Mouse (Mus musculus) MEL (cell line): ENCODE results near the gene Nt5c2. TPM values are rescaled to one million over a fixed set of nuclear protein-coding genes. Genes with fewer than 3 reads are reported as not detected.
A peak's percentile ranks its signal among the peaks of the same experiment; 100 is the strongest.

Experiments
- DNase-seq: peaks from one replicate; pipeline ENCODE4 v3.0.0; 2011; ENCODE audit warnings: low read depth, low spot score
- H3K27ac ChIP-seq: 2 replicates; pipeline ENCODE4 v1.5.1; 2012; ENCODE audit warnings: low read depth, mild to moderate bottlenecking, control low read depth, low read length, moderate library complexity; ENCODE audit not compliant: control insufficient read depth
- H3K27me3 ChIP-seq, 2 experiments: fragments of 150-350 bp in 1 of 2; sonication (generic) in 1 of 2; 2 replicates each; pipeline ENCODE4 v1.6.1; 2012; ENCODE audit warnings: low read length in 2 of 2, mild to moderate bottlenecking in 2 of 2, improper control_type of control experiment in 1 of 2, moderate library complexity in 1 of 2; ENCODE audit not compliant: insufficient read depth in 2 of 2, control insufficient read depth in 1 of 2
- H3K36me3 ChIP-seq, 2 experiments: 2 replicates each; pipeline ENCODE4 v1.6.1; 2012 to 2014; ENCODE audit warnings: low read length in 2 of 2, improper control_type of control experiment in 1 of 2, inconsistent platforms in 1 of 2, mild to moderate bottlenecking in 1 of 2; ENCODE audit not compliant: insufficient read depth in 2 of 2, control insufficient read depth in 1 of 2
- H3K4me1 ChIP-seq, 2 experiments: fragments of 150-350 bp in 1 of 2; sonication (generic) in 1 of 2; 2 replicates each; pipeline ENCODE4 v1.6.1; 2012; ENCODE audit warnings: low read length in 2 of 2, improper control_type of control experiment in 1 of 2, mild to moderate bottlenecking in 1 of 2; ENCODE audit not compliant: insufficient read depth in 2 of 2, control insufficient read depth in 1 of 2
- H3K4me3 ChIP-seq, 2 experiments: fragments of 150-350 bp in 1 of 2; sonication (generic) in 1 of 2; 2 replicates each; pipeline ENCODE4 v1.5.1; 2012; ENCODE audit warnings: low read depth in 2 of 2, low read length in 2 of 2, mild to moderate bottlenecking in 2 of 2, moderate library complexity in 2 of 2, control low read depth in 1 of 2, improper control_type of control experiment in 1 of 2; ENCODE audit not compliant: control insufficient read depth in 1 of 2, insufficient read depth in 1 of 2
- H3K79me2 ChIP-seq: 2 replicates; pipeline ENCODE4 v1.6.1; 2012; ENCODE audit warnings: mild to moderate bottlenecking, low read length, moderate library complexity; ENCODE audit not compliant: control insufficient read depth, poor library complexity, insufficient read depth
- H3K9ac ChIP-seq: 2 replicates; pipeline ENCODE4 v1.6.1; 2012; ENCODE audit warnings: low read depth, mild to moderate bottlenecking, control low read depth, low read length, moderate library complexity; ENCODE audit not compliant: control insufficient read depth, poor library complexity, severe bottlenecking
- H3K9me3 ChIP-seq: fragments of 150-350 bp; sonication (generic); replicated peaks from 2 replicates; pipeline ENCODE4 v1.6.1; 2012; ENCODE audit warnings: mild to moderate bottlenecking, low read length, improper control_type of control experiment, moderate library complexity; ENCODE audit not compliant: insufficient read depth
- BHLHE40 ChIP-seq: IDR thresholded peaks from 2 replicates; pipeline ENCODE4 v1.6.1; 2012; ENCODE audit warnings: low read depth, mild to moderate bottlenecking, inconsistent platforms, low read length, improper control_type of control experiment, borderline replicate concordance
- CHD2 ChIP-seq: IDR thresholded peaks from 2 replicates; pipeline ENCODE4 v1.6.1; 2011; ENCODE audit warnings: low read length, improper control_type of control experiment
- CTCF ChIP-seq, 3 experiments: IDR thresholded peaks in 2 of 3; conservative IDR thresholded peaks in 1 of 3; 2 replicates each; pipeline ENCODE4 v1.5.1; 2011 to 2012; ENCODE audit warnings: low read length in 3 of 3, low read depth in 2 of 3, mild to moderate bottlenecking in 2 of 3, improper control_type of control experiment in 1 of 3, inconsistent platforms in 1 of 3, mixed read lengths in 1 of 3, moderate library complexity in 1 of 3; ENCODE audit not compliant: control insufficient read depth in 1 of 3, insufficient read depth in 1 of 3, poor library complexity in 1 of 3, severe bottlenecking in 1 of 3
- E2F4 ChIP-seq: IDR thresholded peaks from 2 replicates; pipeline ENCODE4 v1.6.1; 2011; ENCODE audit warnings: low read depth, low read length, improper control_type of control experiment, borderline replicate concordance
- ELF1 ChIP-seq: IDR thresholded peaks from 2 replicates; pipeline ENCODE4 v1.6.1; 2014; ENCODE audit warnings: low read depth, mild to moderate bottlenecking, inconsistent platforms, low read length, improper control_type of control experiment, moderate library complexity
- EP300 ChIP-seq, 2 experiments: IDR thresholded peaks; 2 replicates each; pipeline ENCODE4 v1.6.1; 2011; ENCODE audit warnings: improper control_type of control experiment in 2 of 2, low read length in 2 of 2, low read depth in 1 of 2, mild to moderate bottlenecking in 1 of 2
- ETS1 ChIP-seq: IDR thresholded peaks from 2 replicates; pipeline ENCODE4 v1.6.1; 2012; ENCODE audit warnings: low read depth, mild to moderate bottlenecking, inconsistent platforms, low read length, improper control_type of control experiment, moderate library complexity
- MAFK ChIP-seq: IDR thresholded peaks from 2 replicates; pipeline ENCODE4 v1.6.1; 2011; ENCODE audit warnings: low read depth, mild to moderate bottlenecking, low read length, improper control_type of control experiment, borderline replicate concordance
- MAZ ChIP-seq: IDR thresholded peaks from 2 replicates; pipeline ENCODE4 v1.6.1; 2012; ENCODE audit warnings: low read depth, mild to moderate bottlenecking, inconsistent platforms, low read length, improper control_type of control experiment
- MXI1 ChIP-seq: IDR thresholded peaks from 2 replicates; pipeline ENCODE4 v1.6.1; 2011; ENCODE audit warnings: mild to moderate bottlenecking, low read depth, low read length, improper control_type of control experiment
- MYC ChIP-seq: IDR thresholded peaks from 2 replicates; pipeline ENCODE4 v1.6.1; 2011; ENCODE audit warnings: low read depth, mild to moderate bottlenecking, low read length, improper control_type of control experiment, moderate library complexity
- NRF1 ChIP-seq: IDR thresholded peaks from 2 replicates; pipeline ENCODE4 v1.6.1; 2014; ENCODE audit warnings: low read depth, mild to moderate bottlenecking, inconsistent platforms, low read length, improper control_type of control experiment, moderate library complexity; ENCODE audit not compliant: poor library complexity, insufficient read depth, severe bottlenecking
- POLR2A ChIP-seq, 2 experiments: IDR thresholded peaks; 2 replicates each; pipeline ENCODE4 v1.6.1; 2011 to 2012; ENCODE audit warnings: low read length in 2 of 2, mild to moderate bottlenecking in 2 of 2, control low read depth in 1 of 2, improper control_type of control experiment in 1 of 2, low read depth in 1 of 2, moderate library complexity in 1 of 2; ENCODE audit not compliant: control insufficient read depth in 1 of 2, insufficient read depth in 1 of 2, poor library complexity in 1 of 2
- POLR2AphosphoS2 ChIP-seq: IDR thresholded peaks from 2 replicates; pipeline ENCODE4 v1.6.1; 2011; ENCODE audit warnings: low read length, improper control_type of control experiment
- POLR2AphosphoS5 ChIP-seq: IDR thresholded peaks from 2 replicates; pipeline ENCODE4 v1.6.1; 2012; ENCODE audit warnings: low read depth, borderline replicate concordance, mild to moderate bottlenecking, inconsistent platforms, low read length, moderate library complexity, mixed read lengths
- RAD21 ChIP-seq: IDR thresholded peaks from 2 replicates; pipeline ENCODE4 v1.6.1; 2011; ENCODE audit warnings: mild to moderate bottlenecking, low read depth, low read length, improper control_type of control experiment
- RCOR1 ChIP-seq: IDR thresholded peaks from 2 replicates; pipeline ENCODE4 v1.6.1; 2012; ENCODE audit warnings: low read depth, mild to moderate bottlenecking, inconsistent platforms, low read length, improper control_type of control experiment
- SIN3A ChIP-seq: IDR thresholded peaks from 2 replicates; pipeline ENCODE4 v1.6.1; 2012; ENCODE audit warnings: low read length, improper control_type of control experiment, inconsistent platforms
- TAL1 ChIP-seq: IDR thresholded peaks from 2 replicates; pipeline ENCODE4 v1.6.1; 2012; ENCODE audit warnings: mild to moderate bottlenecking, inconsistent platforms, low read length, moderate library complexity, mixed read lengths
- TCF12 ChIP-seq: IDR thresholded peaks from 2 replicates; pipeline ENCODE4 v1.6.1; 2014; ENCODE audit warnings: low read depth, mild to moderate bottlenecking, inconsistent platforms, low read length, improper control_type of control experiment, moderate library complexity
- UBTF ChIP-seq: IDR thresholded peaks from 2 replicates; pipeline ENCODE4 v1.6.1; 2012; ENCODE audit warnings: low read depth, mild to moderate bottlenecking, inconsistent platforms, low read length, improper control_type of control experiment, moderate library complexity, borderline replicate concordance; ENCODE audit not compliant: insufficient read depth
- USF1 ChIP-seq: IDR thresholded peaks from 2 replicates; pipeline ENCODE4 v1.6.1; 2014; ENCODE audit warnings: low read depth, mild to moderate bottlenecking, inconsistent platforms, low read length, improper control_type of control experiment, moderate library complexity
- ZC3H11A ChIP-seq: IDR thresholded peaks from 2 replicates; pipeline ENCODE4 v1.6.1; 2012; ENCODE audit warnings: low read depth, mild to moderate bottlenecking, inconsistent platforms, low read length, improper control_type of control experiment
- polyA plus RNA-seq, 2 experiments: library from polyadenylated mRNA; stranded (reverse) in 1 of 2; unstranded in 1 of 2; fragments of >175 nt in 1 of 2; fragments of >200 nt in 1 of 2; gene quantifications; 2 replicates each; pipeline versions ENCODE4 v1.2.1 to v1.2.4; 2012; ENCODE audit warnings: low replicate concordance in 2 of 2, low read depth in 1 of 2; ENCODE audit not compliant: insufficient read length in 2 of 2, insufficient read depth in 1 of 2, missing spikeins in 1 of 2
- total RNA-seq: library from RNA; depleted of rRNA; stranded (reverse); fragments of 300-350 nt; gene quantifications from 2 replicates; pipeline ENCODE4 v1.2.3, GENCODE M21; 2012

Nt5c2 gene
- total and polyA plus RNA-seq, 3 experiments, result 64.6 to 455 (median 147) TPM

DNA sequence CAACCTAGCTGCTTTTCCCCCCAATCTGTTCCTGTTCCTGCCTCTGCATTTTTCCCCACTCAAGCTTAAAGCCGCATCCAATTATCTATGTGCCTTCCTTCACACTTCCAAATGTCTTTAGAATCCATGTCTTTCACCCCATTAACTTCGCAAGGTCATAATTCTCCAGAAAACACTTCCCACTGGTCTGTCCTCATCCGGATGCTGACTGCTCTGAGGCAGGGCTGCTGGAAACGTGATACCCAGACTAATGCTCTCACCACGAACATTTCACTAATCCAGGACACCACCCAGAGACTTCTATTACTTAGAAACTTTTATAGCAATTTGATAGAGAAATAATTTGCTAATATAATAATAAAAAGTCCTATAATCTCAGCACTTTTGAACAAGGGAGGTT is 84.9 kb downstream of the Nt5c2 start:
- Histone ChIP-seq H3K9ac (no peak overlapping the region), H3K79me2 (peaks cover 7% of the 10 kb centered on the region; the same call in 1 of the 2 replicates), H3K27me3 (no peaks in the 10 kb centered on the region), H3K27ac (no peak overlapping the region), H3K4me3 (no peak overlapping the region), H3K36me3 (peaks cover 2 to 4% of the 10 kb centered on the region in 2 experiments), H3K4me1 (peaks cover 4 to 5% of the 10 kb centered on the region in 2 experiments; a peak in 2 of 4 replicates), H3K9me3 (no peaks in the 10 kb centered on the region)
- DNase-seq, result no peak
- TF ChIP-seq MYC (no peak), ETS1 (no peak), SIN3A (no peak), MXI1 (no peak), ELF1 (no peak), CHD2 (no peak), E2F4 (no peak), BHLHE40 (no peak), CTCF (IDR thresholded peaks at IDR 0.05 in 2 of 3, conservative IDR thresholded peaks at IDR 0.05 in 1 of 3; ENCODE audit: control insufficient read depth in 1 of 3, insufficient read depth in 1 of 3, low read depth in 2 of 3, low read length in 3 of 3, poor library complexity in 1 of 3, severe bottlenecking in 1 of 3) (no peak), RCOR1 (no peak), RAD21 (no peak), POLR2AphosphoS5 (no peak), MAFK (no peak), TCF12 (no peak), TAL1 (no peak)

DNA sequence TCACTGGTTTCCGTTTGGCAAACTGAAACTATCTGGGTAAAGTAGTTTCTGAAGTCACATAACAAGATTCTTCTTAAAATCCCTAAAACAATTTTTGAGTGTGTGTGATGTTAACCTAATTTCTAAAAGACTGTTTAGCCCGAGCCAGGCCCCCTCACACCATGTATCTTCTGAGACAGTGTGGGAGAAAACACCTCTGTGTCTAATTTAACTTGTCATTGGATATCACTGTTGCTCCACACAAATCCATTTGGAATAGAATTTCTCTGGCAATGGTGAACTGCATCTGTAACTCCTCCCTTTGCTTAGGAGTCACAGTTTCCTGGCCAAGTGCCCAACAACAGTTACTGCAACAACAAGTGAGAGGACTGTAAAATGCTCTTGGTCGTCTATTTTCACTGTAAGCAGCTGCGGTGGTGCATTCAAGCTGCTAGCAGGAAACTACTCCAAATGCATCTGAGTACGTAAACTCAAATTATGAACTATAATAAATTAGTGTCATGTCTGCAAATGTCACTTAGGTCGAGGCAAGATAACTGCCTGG is 85.8 kb downstream of the Nt5c2 start:
- TF ChIP-seq ZC3H11A (no peak), EP300 (IDR thresholded peaks at IDR 0.05; ENCODE audit: low read depth in 1 of 2, low read length in 2 of 2) (no peak), MAFK (no peak), POLR2A (IDR thresholded peaks at IDR 0.05; ENCODE audit: control insufficient read depth in 1 of 2, insufficient read depth in 1 of 2, low read depth in 1 of 2, low read length in 2 of 2, poor library complexity in 1 of 2) (no peak), SIN3A (no peak), NRF1 (no peak), POLR2AphosphoS5 (no peak), ETS1 (no peak), MAZ (no peak), POLR2AphosphoS2 (no peak), UBTF (no peak), USF1 (no peak)
- Histone ChIP-seq H3K4me3 (no peak overlapping the region), H3K36me3 (peaks cover 4 to 5% of the 10 kb centered on the region in 2 experiments), H3K4me1 (peaks cover 4 to 5% of the 10 kb centered on the region in 2 experiments; a peak in 2 of 4 replicates), H3K27me3 (no peaks in the 10 kb centered on the region), H3K9me3 (no peaks in the 10 kb centered on the region), H3K9ac (no peak overlapping the region), H3K79me2 (peaks cover 7% of the 10 kb centered on the region; the same call in 1 of the 2 replicates), H3K27ac (no peak overlapping the region)
- peak; percentile 67 for DNase-seq
